Mouse (Mus musculus): ENCODE data around the gene Zbtb16.

- TF ChIP-seq GATA1 (IDR thresholded peaks at IDR 0.05; ENCODE audit: borderline replicate concordance, low read length) (no peak), CTCF (IDR thresholded peaks at IDR 0.05; ENCODE audit: low read depth, low read length) (no peak), TAL1 (conservative IDR thresholded peaks at IDR 0.05; ENCODE audit: low read depth, low read length) (no peak), GATA2 (IDR thresholded peaks at IDR 0.05; ENCODE audit: borderline replicate concordance, low read depth, low read length) (no peak), POLR2AphosphoS5 (IDR thresholded peaks at IDR 0.05; ENCODE audit: insufficient replicate concordance, low read depth, low read length) (no peak)
Observed at GRCm38 (mm10) chr9:48671841-48672240, 164.2 kb downstream of the Zbtb16 start.
